Mouse (Mus musculus) heart, postnatal 0 days (tissue): ENCODE data around the gene Imp3. TPM values are rescaled to one million over a fixed set of nuclear protein-coding genes. Genes with fewer than 3 reads are reported as not detected.
A peak's percentile ranks its signal among the peaks of the same experiment; 100 is the strongest.

Experiments
- ATAC-seq: fragments of 200-750 bp; cut with Nextera tagmentation; 2 replicates; pipeline ENCODE4 v1.8.0; 2017; ENCODE audit warnings: low read depth, moderate number of reproducible peaks, moderate library complexity; ENCODE audit not compliant: insufficient read depth
- DNase-seq: peaks from one replicate; pipeline ENCODE4 v3.0.0-alpha.2; 2016; ENCODE audit warnings: low spot score
- H3K27ac ChIP-seq: fragments of 300-500 bp; sonication (generic); 2 replicates; pipeline ENCODE4 v1.5.1; 2014; ENCODE audit warnings: low read depth, mild to moderate bottlenecking
- H3K27me3 ChIP-seq: fragments of 300-500 bp; sonication (generic); 2 replicates; pipeline ENCODE4 v1.6.1; 2014; ENCODE audit warnings: low read length, mixed read lengths; ENCODE audit not compliant: control insufficient read depth, insufficient read depth
- H3K36me3 ChIP-seq: fragments of 300-500 bp; sonication (generic); replicated peaks from 2 replicates; pipeline ENCODE4 v1.6.1; 2014; ENCODE audit warnings: low read length, mixed read lengths; ENCODE audit not compliant: control insufficient read depth, insufficient read depth
- H3K4me1 ChIP-seq: fragments of 300-500 bp; sonication (generic); 2 replicates; pipeline ENCODE4 v1.6.1; 2014; ENCODE audit warnings: antibody characterized with exemption; ENCODE audit not compliant: control insufficient read depth, insufficient read depth
- H3K4me2 ChIP-seq: fragments of 300-500 bp; sonication (generic); 2 replicates; pipeline ENCODE4 v1.6.1; 2014; ENCODE audit warnings: low read depth, mild to moderate bottlenecking, low read length, moderate library complexity
- H3K4me3 ChIP-seq: fragments of 300-500 bp; sonication (generic); 2 replicates; pipeline ENCODE4 v1.5.1; 2014; ENCODE audit warnings: low read depth, low read length
- H3K9ac ChIP-seq: fragments of 300-500 bp; sonication (generic); replicated peaks from 2 replicates; pipeline ENCODE4 v1.6.1; 2014; ENCODE audit warnings: low read depth, low read length, mixed read lengths
- H3K9me3 ChIP-seq: fragments of 300-500 bp; sonication (generic); replicated peaks from 2 replicates; pipeline ENCODE4 v1.6.1; 2016; ENCODE audit warnings: low read length; ENCODE audit not compliant: control insufficient read depth
- CTCF ChIP-seq: IDR thresholded peaks from 2 replicates; pipeline ENCODE4 v1.5.1; 2016; ENCODE audit warnings: antibody characterized with exemption, control low read depth, low read depth
- EP300 ChIP-seq: IDR thresholded peaks from 2 replicates; pipeline ENCODE4 v1.6.1; 2016; ENCODE audit warnings: antibody characterized with exemption, low read depth
- WGBS: fragments of 180-500 bp; shearing (Covaris S2); extraction: QIAGEN DNeasy Blood & Tissue Kit; methylation state at CpG from one replicate; pipeline ENCODE4 v1.1.7; 2014; 5-methylcytosine and 5-hydroxymethylcytosine counted together
- polyA plus RNA-seq: library from polyadenylated mRNA; unstranded; fragments of >200 nt; fragmentation: Nextera tagmentation; extraction: Ambion mirVana; gene quantifications from 2 replicates; pipeline ENCODE4 v1.2.1, GENCODE M21; 2015
- total RNA-seq: library from RNA; depleted of rRNA; stranded (reverse); fragments of >200 nt; gene quantifications from 2 replicates; pipeline ENCODE4 v1.2.3, GENCODE M21; 2014; ENCODE audit warnings: low replicate concordance; rRNA removed

Gene Imp3
- 178 and 179 TPM in 2 replicates for total RNA-seq
- polyA plus RNA-seq = 58.1 and 63.1 TPM in 2 replicates

DNA sequence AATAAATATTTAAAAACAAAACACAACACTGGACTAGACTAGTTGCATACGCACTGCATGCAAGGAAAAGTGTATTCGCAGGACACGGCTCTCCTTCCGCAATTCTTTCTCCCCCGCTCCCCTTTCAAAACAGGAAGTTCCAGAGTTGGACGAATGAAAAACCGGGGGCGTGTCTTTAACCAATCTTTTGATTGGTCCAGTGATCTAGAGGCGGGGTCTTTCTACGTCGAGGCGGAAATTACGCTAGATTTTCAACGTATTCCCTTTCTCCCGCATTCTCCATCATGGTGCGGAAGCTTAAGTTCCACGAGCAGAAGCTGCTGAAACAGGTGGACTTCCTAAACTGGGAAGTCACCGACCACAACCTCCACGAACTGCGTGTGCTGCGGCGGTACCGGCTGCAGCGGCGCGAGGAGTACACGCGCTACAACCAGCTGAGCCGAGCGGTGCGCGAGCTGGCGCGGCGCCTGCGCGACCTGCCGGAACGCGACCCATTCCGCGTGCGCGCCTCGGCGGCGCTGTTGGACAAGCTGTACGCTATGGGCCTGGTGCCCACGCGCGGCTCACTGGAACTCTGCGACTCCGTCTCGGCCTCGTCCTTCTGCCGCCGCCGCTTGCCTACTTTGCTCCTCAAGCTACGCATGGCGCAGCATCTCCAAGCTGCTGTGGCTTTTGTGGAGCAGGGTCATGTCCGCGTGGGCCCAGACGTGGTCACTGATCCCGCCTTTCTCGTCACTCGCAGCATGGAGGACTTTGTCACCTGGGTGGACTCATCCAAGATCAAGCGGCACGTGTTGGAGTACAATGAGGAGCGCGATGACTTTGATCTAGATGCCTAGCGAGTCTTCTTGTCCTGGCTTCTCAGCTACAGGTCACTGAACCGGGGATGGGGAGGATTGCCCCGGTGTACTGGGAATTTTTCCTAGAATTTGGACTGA lies at the start of gene Imp3:
Gene Imp3 (plus strand): TSS at position 253 of the 938 bp plus-strand sequence.
- peaks cover 5% of the 10 kb centered on the region; the same call in 1 of the 2 replicates for H3K4me1 ChIP-seq
- H3K4me3 ChIP-seq = peak within 1 kb of the TSS; percentile 62
- H3K36me3 ChIP-seq = no peaks in the 10 kb centered on the region
- peak within 1 kb of the TSS; percentile 60 for H3K9ac ChIP-seq
- peak; percentile 99 for DNase-seq
- no peaks in the 10 kb centered on the region for H3K9me3 ChIP-seq
- WGBS = under 1% methylated on average over 73 of the region's 73 CpGs
- no peaks in the 10 kb centered on the region for H3K27me3 ChIP-seq
- peak within 1 kb of the TSS; percentile 91 for H3K27ac ChIP-seq
- TF ChIP-seq EP300 (no peak; the same call in 1 of the 2 replicates), CTCF (peak; percentile 19; the same call in 1 of the 2 replicates)
- H3K4me2 ChIP-seq = peak within 1 kb of the TSS; percentile 73
- peak; percentile 94 for ATAC-seq

DNA sequence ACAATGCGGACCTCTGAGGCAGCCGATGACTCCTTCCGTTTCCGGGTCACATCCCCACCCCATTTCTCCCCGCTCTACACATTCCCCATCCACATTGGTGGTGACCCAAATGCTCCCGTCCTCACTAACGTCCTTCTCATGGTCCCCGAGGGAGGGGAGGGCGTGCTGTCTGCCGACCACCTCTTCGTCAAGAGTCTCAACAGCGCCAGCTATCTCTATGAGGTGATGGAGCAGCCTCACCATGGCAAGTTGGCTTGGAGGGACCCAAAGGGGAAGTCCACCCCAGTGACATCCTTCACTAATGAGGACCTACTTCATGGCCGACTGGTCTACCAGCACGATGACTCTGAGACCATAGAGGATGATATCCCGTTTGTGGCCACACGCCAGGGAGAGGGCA lies 49.7 kb upstream of the Imp3 start:
- DNase-seq (no peak), ATAC-seq (no peak)
- no peak overlapping the region for H3K4me3 ChIP-seq
- no peak for TF ChIP-seq EP300
- TF ChIP-seq CTCF = no peak
- 86% methylated on average over 16 of the region's 16 CpGs for WGBS
- no peaks in the 10 kb centered on the region for H3K9me3 ChIP-seq
- no peak overlapping the region for H3K27ac ChIP-seq
- 0 out of 2 replicates have a peak, but pooled peaks cover 3% of the 10 kb centered on the region for H3K4me1 ChIP-seq
- H3K4me2 ChIP-seq = no peak overlapping the region
- H3K36me3 ChIP-seq = peaks cover 67% of the 10 kb centered on the region
- no peaks in the 10 kb centered on the region for H3K27me3 ChIP-seq
- H3K9ac ChIP-seq = no peak overlapping the region

DNA sequence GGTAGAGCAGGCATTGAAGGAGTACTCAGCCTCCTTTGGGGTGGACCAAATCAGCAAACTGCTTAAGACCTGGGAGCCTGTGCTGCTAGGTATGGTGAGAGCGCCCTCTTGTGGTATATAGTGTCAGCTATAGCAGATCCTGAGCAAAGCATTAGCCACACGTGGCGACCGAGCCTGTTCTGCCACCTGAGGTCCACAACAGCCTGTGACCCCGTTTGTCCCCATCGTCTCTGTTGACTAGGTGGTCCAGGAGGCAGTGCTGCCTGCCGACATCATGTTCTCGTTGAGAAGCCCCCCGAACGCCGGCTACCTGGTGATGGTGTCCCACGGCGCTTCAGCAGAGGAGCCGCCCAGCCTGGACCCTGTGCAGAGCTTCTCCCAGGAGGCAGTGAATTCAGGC lies 47.5 kb upstream of the Imp3 start:
- no peaks in the 10 kb centered on the region for H3K27me3 ChIP-seq
- ATAC-seq (peak; percentile 47; the same call in 1 of the 2 replicates), DNase-seq (peak; percentile 84)
- TF ChIP-seq CTCF (peak; percentile 94), EP300 (no peak)
- H3K9ac ChIP-seq = no peak overlapping the region
- peaks cover 63% of the 10 kb centered on the region for H3K36me3 ChIP-seq
- WGBS = 28% methylated on average over 14 of the region's 14 CpGs
- H3K9me3 ChIP-seq = no peaks in the 10 kb centered on the region
- H3K4me2 ChIP-seq = no peak overlapping the region
- H3K27ac ChIP-seq = no peak overlapping the region
- 0 out of 2 replicates have a peak, but pooled peaks cover 8% of the 10 kb centered on the region for H3K4me1 ChIP-seq
- H3K4me3 ChIP-seq = no peak overlapping the region

DNA sequence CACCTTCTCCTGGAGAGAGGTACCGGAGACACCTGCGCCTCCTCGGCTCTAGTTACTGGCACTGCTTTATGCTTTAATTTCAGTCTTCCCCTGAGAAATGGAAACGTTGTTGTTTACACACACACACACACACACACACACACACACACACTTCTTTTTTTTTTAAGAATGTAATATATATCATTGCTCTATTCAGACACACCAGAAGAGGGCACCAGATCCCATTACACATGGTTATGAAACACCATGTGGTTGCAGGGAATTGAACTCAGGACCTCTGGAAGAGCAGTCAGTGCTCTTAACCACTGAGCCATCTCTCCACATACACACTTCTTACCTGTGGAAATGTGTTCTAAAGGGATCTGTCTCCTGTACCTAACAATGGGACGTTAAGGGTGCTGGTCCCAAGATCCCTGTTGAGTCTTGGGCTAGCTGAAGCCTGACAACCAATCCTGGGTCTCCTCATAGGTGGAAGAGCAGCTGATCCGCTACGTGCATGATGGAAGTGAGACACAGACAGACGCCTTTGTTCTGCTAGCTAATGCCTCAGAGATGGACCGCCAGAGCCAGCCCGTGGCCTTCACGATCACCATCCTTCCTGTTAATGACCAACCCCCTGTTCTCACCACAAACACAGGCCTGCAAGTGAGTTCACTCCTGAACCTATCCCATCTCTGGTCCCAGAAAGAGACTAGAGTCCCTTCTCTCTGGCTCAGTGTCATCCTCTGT lies 46.6 kb upstream of the Imp3 start:
- no peaks in the 10 kb centered on the region for H3K27me3 ChIP-seq
- 64% methylated on average over 11 of the region's 11 CpGs for WGBS
- no peak overlapping the region for H3K9ac ChIP-seq
- ATAC-seq (no peak), DNase-seq (no peak)
- H3K4me2 ChIP-seq = no peak overlapping the region
- no peak overlapping the region for H3K27ac ChIP-seq
- no peak for TF ChIP-seq EP300
- no peaks in the 10 kb centered on the region for H3K9me3 ChIP-seq
- H3K4me3 ChIP-seq = no peak overlapping the region
- peaks cover 61% of the 10 kb centered on the region for H3K36me3 ChIP-seq
- H3K4me1 ChIP-seq = 0 out of 2 replicates have a peak, but pooled peaks cover 8% of the 10 kb centered on the region

DNA sequence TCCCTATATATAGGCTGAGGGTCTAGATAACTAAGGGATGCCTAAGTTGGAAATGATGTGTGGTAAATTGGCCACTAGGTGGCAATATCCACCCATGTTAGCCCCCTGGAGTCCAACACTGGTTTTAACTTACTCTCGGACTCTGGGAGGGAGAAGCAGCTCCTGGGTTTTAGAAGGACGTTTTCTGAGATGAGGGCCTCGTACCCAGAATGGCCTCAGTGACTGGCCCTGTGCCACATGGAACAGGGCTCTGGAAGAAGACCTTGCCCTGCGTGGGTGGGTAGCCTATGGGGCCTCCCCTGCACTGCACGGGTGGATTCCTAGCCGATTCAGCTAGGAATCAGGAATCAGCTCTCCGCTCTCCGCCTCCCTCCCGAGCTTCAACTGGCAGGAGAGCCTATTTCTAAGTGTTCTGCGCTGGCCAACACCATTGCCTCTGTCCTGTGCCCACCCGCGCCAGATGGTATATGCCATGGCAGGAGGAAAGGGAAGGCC lies 45.7 kb upstream of the Imp3 start:
- Histone ChIP-seq H3K4me3 (no peak overlapping the region), H3K4me1 (0 out of 2 replicates have a peak, but pooled peaks cover 8% of the 10 kb centered on the region), H3K27ac (no peak overlapping the region), H3K36me3 (peaks cover 53% of the 10 kb centered on the region), H3K4me2 (no peak overlapping the region; the same call in 1 of the 2 replicates), H3K9me3 (no peaks in the 10 kb centered on the region), H3K27me3 (no peaks in the 10 kb centered on the region), H3K9ac (no peak overlapping the region)
- no peak for TF ChIP-seq EP300
- TF ChIP-seq CTCF = peak; percentile 93
- DNase-seq = peak; percentile 90
- 35% methylated on average over 12 of the region's 12 CpGs for WGBS
- ATAC-seq = peak; percentile 40; the same call in 1 of the 2 replicates
